Mouse (Mus musculus): Measurements from ENCODE around the gene Raph1. TPM values are rescaled to one million over a fixed set of nuclear protein-coding genes. Genes with fewer than 3 reads are reported as not detected.
A peak's percentile ranks its signal among the peaks of the same experiment; 100 is the strongest.

Gene Raph1
- polyA plus RNA-seq, 1 experiment from 2014 or later, result 23.4 TPM

DNA sequence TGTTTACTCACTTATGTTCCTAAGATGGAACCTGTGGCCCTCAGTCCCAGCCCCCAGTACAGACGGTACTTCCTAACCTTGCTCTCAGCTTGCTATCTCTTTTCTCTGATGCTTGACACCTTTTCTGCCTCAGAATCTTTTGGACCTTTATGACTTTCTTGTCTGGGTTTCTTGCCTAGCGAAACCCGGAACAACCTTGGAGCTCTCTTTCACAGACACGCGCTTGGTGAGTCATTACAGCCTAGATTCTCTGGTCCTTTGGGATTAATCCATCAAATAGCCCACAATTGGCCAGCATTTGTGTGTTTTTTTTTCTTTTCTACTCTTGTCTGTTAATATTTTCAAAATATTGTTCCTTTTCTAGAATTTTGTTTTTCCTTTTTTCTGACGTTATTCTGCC is 26.2 kb upstream of the Raph1 start:
- no peak overlapping the region for H3K27ac ChIP-seq
- H3K27me3 ChIP-seq, result no peaks in the 10 kb centered on the region
- no peak overlapping the region for H3K4me3 ChIP-seq (replicated peaks)
- no peak overlapping the region for H3K4me2 ChIP-seq (replicated peaks)
- no peaks in the 10 kb centered on the region for H3K9me3 ChIP-seq
- no peak for ATAC-seq
- no peaks in the 10 kb centered on the region; the same call in 1 of the 2 replicates for H3K4me1 ChIP-seq (replicated peaks)
- 96% methylated on average over 6 of the region's 6 CpGs for whole genome bisulfite sequencing
- no peak overlapping the region for H3K9ac ChIP-seq (replicated peaks)
- H3K36me3 ChIP-seq, result no peaks in the 10 kb centered on the region

- 51% methylated on average over 4 of the region's 4 CpGs for WGBS
- H3K4me2 ChIP-seq (replicated peaks), result no peak overlapping the region
- H3K4me1 ChIP-seq (replicated peaks), result no peaks in the 10 kb centered on the region
- no peaks in the 10 kb centered on the region for H3K27me3 ChIP-seq
- H3K9me3 ChIP-seq, result no peaks in the 10 kb centered on the region
- ATAC-seq, result no peak
- H3K9ac ChIP-seq (replicated peaks), result no peak overlapping the region
- no peak overlapping the region for H3K27ac ChIP-seq
- no peaks in the 10 kb centered on the region for H3K36me3 ChIP-seq
- H3K4me3 ChIP-seq (replicated peaks), result no peak overlapping the region
Observed at GRCm38 (mm10) chr1:60588887-60589629, 22.2 kb upstream of the Raph1 start.

- Histone ChIP-seq H3K27ac (no peak overlapping the region), H3K36me3 (no peaks in the 10 kb centered on the region), H3K9ac (replicated peaks) (no peak overlapping the region), H3K4me3 (replicated peaks) (no peak overlapping the region), H3K4me2 (replicated peaks) (no peak overlapping the region), H3K4me1 (replicated peaks) (no peaks in the 10 kb centered on the region), H3K9me3 (no peaks in the 10 kb centered on the region), H3K27me3 (no peaks in the 10 kb centered on the region)
- whole genome bisulfite sequencing, result 87% methylated on average over 8 of the region's 8 CpGs
- no peak for ATAC-seq
Observed at GRCm38 (mm10) chr1:60580990-60581389, 14.1 kb upstream of the Raph1 start.

GRCm38 (mm10) chr1:60579886-60580285 is 13.0 kb upstream of the Raph1 start:
- 79% methylated on average over 1 of the region's 1 CpGs for WGBS
- no peak overlapping the region for H3K4me3 ChIP-seq (replicated peaks)
- H3K27me3 ChIP-seq, result no peaks in the 10 kb centered on the region
- H3K36me3 ChIP-seq, result no peaks in the 10 kb centered on the region
- no peak overlapping the region for H3K27ac ChIP-seq
- no peak overlapping the region for H3K9ac ChIP-seq (replicated peaks)
- H3K9me3 ChIP-seq, result no peaks in the 10 kb centered on the region
- no peak overlapping the region for H3K4me2 ChIP-seq (replicated peaks)
- H3K4me1 ChIP-seq (replicated peaks), result no peaks in the 10 kb centered on the region
- no peak for ATAC-seq

DNA sequence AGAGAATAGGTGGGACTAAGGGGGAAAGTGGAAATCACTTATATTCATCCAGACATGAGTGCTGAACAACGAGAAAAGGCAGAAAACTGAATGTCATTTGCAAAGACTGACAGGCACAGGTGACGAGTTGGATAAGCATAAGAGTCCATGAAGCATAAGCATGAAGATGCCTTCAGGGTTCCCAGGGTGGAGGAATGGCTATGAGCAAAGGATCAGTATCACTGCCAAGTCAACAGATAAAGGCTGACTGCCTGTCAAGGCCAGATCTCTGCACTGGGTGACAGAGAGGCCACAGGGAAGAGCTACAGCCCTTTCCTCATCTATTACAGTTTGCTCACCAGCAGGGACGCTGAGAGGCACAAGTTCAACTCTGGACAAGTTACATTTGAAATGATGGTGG is 5.8 kb upstream of the Raph1 start:
- 76% methylated on average over 3 of the region's 3 CpGs for WGBS
- Histone ChIP-seq H3K9me3 (no peaks in the 10 kb centered on the region), H3K27me3 (no peaks in the 10 kb centered on the region), H3K4me2 (replicated peaks) (no peak overlapping the region), H3K4me1 (replicated peaks) (no peaks in the 10 kb centered on the region), H3K4me3 (replicated peaks) (no peak overlapping the region), H3K27ac (no peak overlapping the region), H3K9ac (replicated peaks) (no peak overlapping the region), H3K36me3 (no peaks in the 10 kb centered on the region)
- ATAC-seq, result no peak

GRCm38 (mm10) chr1:60569741-60570140 is 2.8 kb upstream of the Raph1 start:
- Histone ChIP-seq H3K9me3 (no peaks in the 10 kb centered on the region), H3K27me3 (no peaks in the 10 kb centered on the region), H3K4me3 (replicated peaks) (no peak overlapping the region), H3K9ac (replicated peaks) (no peak overlapping the region), H3K4me1 (replicated peaks) (peaks cover 10% of the 10 kb centered on the region), H3K27ac (no peak overlapping the region), H3K4me2 (replicated peaks) (no peak overlapping the region), H3K36me3 (no peaks in the 10 kb centered on the region)
- no peak for ATAC-seq
- WGBS, result 88% methylated on average over 7 of the region's 7 CpGs

DNA sequence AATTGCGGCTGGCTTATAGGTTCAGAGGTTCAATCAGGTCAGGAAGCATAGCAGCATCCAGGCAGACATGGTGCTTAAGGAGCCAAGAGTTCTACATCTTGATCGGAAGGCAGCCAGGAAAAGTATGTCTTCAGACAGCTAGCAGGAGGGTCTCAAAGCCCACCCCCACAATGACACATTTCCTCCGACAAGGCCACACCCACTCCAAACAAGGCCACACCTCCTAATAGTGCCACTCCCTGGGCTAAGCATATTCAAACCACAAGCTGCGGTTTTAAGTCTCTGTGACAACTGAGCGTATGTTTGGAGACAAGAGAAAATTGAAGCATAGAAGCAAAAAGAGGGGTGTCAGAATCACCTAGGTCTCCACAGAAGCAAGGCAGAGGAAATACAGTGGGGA is 2.3 kb upstream of the Raph1 start:
- 71% methylated on average over 5 of the region's 5 CpGs for WGBS
- no peak overlapping the region for H3K4me2 ChIP-seq (replicated peaks)
- no peaks in the 10 kb centered on the region for H3K9me3 ChIP-seq
- H3K4me1 ChIP-seq (replicated peaks), result peaks cover 14% of the 10 kb centered on the region
- H3K9ac ChIP-seq (replicated peaks), result no peak overlapping the region
- no peak overlapping the region for H3K4me3 ChIP-seq (replicated peaks)
- no peak for ATAC-seq
- no peaks in the 10 kb centered on the region for H3K36me3 ChIP-seq
- no peaks in the 10 kb centered on the region for H3K27me3 ChIP-seq
- no peak overlapping the region for H3K27ac ChIP-seq

DNA sequence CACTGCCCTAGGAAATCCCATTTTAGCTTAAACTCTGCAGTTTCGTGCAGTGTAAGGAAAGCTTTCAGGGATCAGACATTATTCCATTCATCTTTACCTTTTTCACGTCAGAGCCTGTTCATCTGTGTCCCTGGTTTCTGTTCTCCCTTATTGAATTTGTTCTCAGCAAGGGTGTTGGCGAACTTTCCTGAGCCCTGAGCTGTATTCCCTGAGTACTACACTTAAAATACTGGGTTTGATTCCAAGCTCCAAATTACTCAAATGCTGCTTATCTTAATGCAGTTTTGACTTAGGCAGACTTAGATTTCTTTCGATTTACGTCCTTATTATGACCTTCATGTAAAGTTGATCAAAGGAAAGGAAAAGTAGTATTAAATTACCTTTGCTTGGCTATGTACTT is 417 bp upstream of the Raph1 start:
- Histone ChIP-seq H3K27ac (peak overlapping the region; percentile 98), H3K27me3 (no peaks in the 10 kb centered on the region), H3K36me3 (no peaks in the 10 kb centered on the region; the same call in 1 of the 2 replicates), H3K4me3 (replicated peaks) (peak overlapping the region; percentile 81), H3K9me3 (no peaks in the 10 kb centered on the region), H3K9ac (replicated peaks) (peak overlapping the region; percentile 99), H3K4me2 (replicated peaks) (peak overlapping the region; percentile 84), H3K4me1 (replicated peaks) (peaks cover 19% of the 10 kb centered on the region)
- 23% methylated on average over 5 of the region's 5 CpGs for WGBS
- no peak for ATAC-seq

DNA sequence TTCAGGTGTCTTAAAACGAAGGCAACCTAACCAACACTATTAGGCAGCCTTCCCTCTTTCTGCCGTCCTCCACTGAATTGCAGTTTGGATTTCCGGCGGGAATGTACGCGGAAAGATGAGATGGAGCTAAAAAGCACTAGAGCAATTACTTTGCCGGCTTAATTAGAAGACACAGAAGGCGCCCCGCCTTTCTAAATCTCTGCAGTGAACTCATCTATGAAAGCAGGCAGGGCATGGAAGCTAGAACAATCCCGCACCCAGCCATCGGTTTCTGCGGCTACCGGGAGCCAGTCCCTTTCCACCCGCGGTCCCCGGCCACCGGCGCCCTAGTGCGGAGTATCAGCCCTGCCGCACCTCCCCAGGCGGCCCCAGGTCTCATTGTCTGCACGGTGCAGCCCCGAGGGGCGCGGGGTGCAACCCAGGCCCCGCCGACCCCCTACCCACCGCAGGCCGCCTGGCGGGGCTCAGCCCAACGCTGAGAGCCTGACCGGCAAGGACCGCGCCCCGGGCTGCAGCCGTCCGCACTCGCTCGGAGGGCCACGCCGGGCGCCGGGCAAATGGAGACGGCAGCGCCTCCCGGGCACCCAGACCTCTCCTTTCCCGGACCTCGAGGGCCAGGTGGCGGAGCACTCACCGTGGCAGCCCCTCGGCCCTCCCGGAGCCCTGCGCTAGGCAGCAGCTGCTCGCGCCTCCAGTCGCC is 823 bp downstream of the Raph1 start:
- Histone ChIP-seq H3K9me3 (0 out of 2 replicates have a peak, but pooled peaks cover under 1% of the 10 kb centered on the region), H3K27ac (peak overlapping the region; percentile 98), H3K4me2 (replicated peaks) (peak overlapping the region; percentile 84), H3K9ac (replicated peaks) (peak overlapping the region; percentile 99), H3K27me3 (no peaks in the 10 kb centered on the region), H3K4me3 (replicated peaks) (peak overlapping the region; percentile 81), H3K4me1 (replicated peaks) (peaks cover 19% of the 10 kb centered on the region), H3K36me3 (peaks cover 6% of the 10 kb centered on the region)
- ATAC-seq, result peak; percentile 78; the same call in 1 of the 2 replicates
- under 1% methylated on average over 51 of the region's 56 CpGs for WGBS

DNA sequence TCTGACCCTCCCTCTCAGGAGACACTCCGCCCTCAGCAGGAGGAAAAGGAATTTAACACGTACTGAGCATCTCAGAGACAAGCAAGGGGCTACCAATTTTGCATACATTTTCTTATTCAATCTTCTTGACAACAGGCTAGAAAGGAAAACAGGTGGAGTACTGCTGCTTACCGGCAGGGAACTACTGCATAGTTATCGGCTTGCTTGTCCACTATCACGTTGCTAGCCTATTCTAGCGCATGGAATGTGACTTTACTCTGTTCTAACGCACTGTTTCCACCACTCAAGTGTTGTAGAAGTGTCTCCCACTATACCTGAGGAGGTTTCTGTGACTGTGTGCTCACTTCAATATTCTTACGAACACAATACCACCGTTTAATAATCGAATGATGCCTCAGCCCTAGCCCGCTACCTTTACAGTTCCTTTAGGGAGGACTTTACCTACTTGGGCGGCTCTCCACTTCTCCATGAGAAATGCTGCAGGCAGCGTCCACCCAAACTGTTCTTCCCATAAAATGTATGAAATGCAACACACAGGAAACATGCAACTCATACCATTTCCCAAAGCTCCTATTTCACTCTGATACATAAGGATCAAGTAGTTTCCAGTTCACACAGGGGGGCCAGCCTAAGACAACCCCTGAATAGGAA is 1.5 kb downstream of the Raph1 start:
- peak overlapping the region; percentile 84 for H3K4me2 ChIP-seq (replicated peaks)
- H3K9ac ChIP-seq (replicated peaks), result peak overlapping the region; percentile 99
- H3K4me1 ChIP-seq (replicated peaks), result peaks cover 19% of the 10 kb centered on the region
- H3K27ac ChIP-seq, result peak overlapping the region; percentile 98
- ATAC-seq, result no peak
- peaks cover 6% of the 10 kb centered on the region; the same call in 1 of the 2 replicates for H3K9me3 ChIP-seq
- H3K4me3 ChIP-seq (replicated peaks), result peak overlapping the region; percentile 81
- no peaks in the 10 kb centered on the region for H3K27me3 ChIP-seq
- WGBS, result 4% methylated on average over 13 of the region's 13 CpGs
- H3K36me3 ChIP-seq, result peaks cover 12% of the 10 kb centered on the region

- WGBS, result 82% methylated on average over 5 of the region's 5 CpGs
- H3K36me3 ChIP-seq, result peaks cover 13% of the 10 kb centered on the region
- H3K4me2 ChIP-seq (replicated peaks), result peak overlapping the region; percentile 84
- peaks cover 6% of the 10 kb centered on the region; the same call in 1 of the 2 replicates for H3K9me3 ChIP-seq
- no peaks in the 10 kb centered on the region for H3K27me3 ChIP-seq
- ATAC-seq, result no peak
- H3K4me3 ChIP-seq (replicated peaks), result peak overlapping the region; percentile 81
- H3K4me1 ChIP-seq (replicated peaks), result peaks cover 19% of the 10 kb centered on the region
- H3K27ac ChIP-seq, result no peak overlapping the region
- H3K9ac ChIP-seq (replicated peaks), result no peak overlapping the region
Observed at GRCm38 (mm10) chr1:60564691-60565090, 2.2 kb downstream of the Raph1 start.

DNA sequence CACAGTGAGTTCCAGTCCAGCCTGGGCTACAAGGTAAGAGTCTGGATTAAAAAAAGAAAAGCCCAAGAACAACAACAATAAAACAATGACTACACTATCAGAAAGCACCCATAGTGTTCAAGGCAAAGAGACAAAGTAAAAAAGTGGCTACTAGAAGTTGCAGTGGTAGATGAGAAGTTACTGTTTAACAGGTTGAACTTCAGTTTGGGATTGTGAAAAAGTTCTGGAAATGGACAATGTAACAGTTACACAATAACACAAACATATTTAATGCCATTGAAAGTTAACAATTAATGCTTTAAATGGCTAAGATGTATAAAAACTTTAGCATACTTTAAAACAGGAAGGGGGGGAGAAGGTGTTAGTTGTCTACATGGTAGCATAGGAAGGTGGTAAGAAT is 3.9 kb downstream of the Raph1 start:
- H3K27me3 ChIP-seq, result no peaks in the 10 kb centered on the region
- H3K36me3 ChIP-seq, result peaks cover 13% of the 10 kb centered on the region
- H3K4me1 ChIP-seq (replicated peaks), result peaks cover 19% of the 10 kb centered on the region
- H3K9me3 ChIP-seq, result peaks cover 12% of the 10 kb centered on the region; the same call in 1 of the 2 replicates
- ATAC-seq, result no peak
- no peak overlapping the region for H3K4me2 ChIP-seq (replicated peaks)
- no peak overlapping the region for H3K27ac ChIP-seq
- no peak overlapping the region for H3K4me3 ChIP-seq (replicated peaks)
- H3K9ac ChIP-seq (replicated peaks), result no peak overlapping the region

Measured in midbrain, embryonic 13.5 days (tissue).